Mouse (Mus musculus) olfactory bulb, adult 2 months (tissue): ENCODE results near the gene Guk1. TPM values are rescaled to one million over a fixed set of nuclear protein-coding genes. Genes with fewer than 3 reads are reported as not detected.

Experiments used
- H3K27ac ChIP-seq: fragments of 200-500 bp; 2 replicates; pipeline ENCODE4 v1.5.1; 2012; ENCODE audit warnings: low read depth, low read length; ENCODE audit not compliant: insufficient read depth
- H3K4me1 ChIP-seq: fragments of 200-500 bp; 2 replicates; pipeline ENCODE4 v1.6.1; 2012; ENCODE audit warnings: low read length; ENCODE audit not compliant: control insufficient read depth, insufficient read depth
- H3K4me3 ChIP-seq: fragments of 200-500 bp; 2 replicates; pipeline ENCODE4 v1.5.1; 2012; ENCODE audit warnings: mild to moderate bottlenecking, low read depth, low read length, moderate library complexity; ENCODE audit not compliant: insufficient read depth
- CTCF ChIP-seq: fragments of 200-500 bp; IDR thresholded peaks from 2 replicates; pipeline ENCODE4 v1.5.1; 2012; ENCODE audit warnings: low read depth, mild to moderate bottlenecking, low read length, moderate library complexity; ENCODE audit not compliant: insufficient read depth
- POLR2A ChIP-seq: fragments of 200-500 bp; IDR thresholded peaks from 2 replicates; pipeline ENCODE4 v1.6.1; 2012; ENCODE audit warnings: mild to moderate bottlenecking, low read depth, low read length, moderate library complexity; ENCODE audit not compliant: insufficient read depth
- WGBS: fragments of 180-500 bp; shearing (Covaris S2); methylation state at CpG from one replicate; pipeline ENCODE4 v1.1.7; 2018; 5-methylcytosine and 5-hydroxymethylcytosine counted together
- polyA plus RNA-seq: library from polyadenylated mRNA; stranded (reverse); fragments of >200 nt; gene quantifications from 2 replicates; pipeline ENCODE4 v1.2.4, GENCODE M21; 2012; ENCODE audit warnings: low replicate concordance; ENCODE audit not compliant: missing spikeins, insufficient read depth, insufficient read length

Guk1 gene
- polyA plus RNA-seq, 1 experiment, result not detected

DNA sequence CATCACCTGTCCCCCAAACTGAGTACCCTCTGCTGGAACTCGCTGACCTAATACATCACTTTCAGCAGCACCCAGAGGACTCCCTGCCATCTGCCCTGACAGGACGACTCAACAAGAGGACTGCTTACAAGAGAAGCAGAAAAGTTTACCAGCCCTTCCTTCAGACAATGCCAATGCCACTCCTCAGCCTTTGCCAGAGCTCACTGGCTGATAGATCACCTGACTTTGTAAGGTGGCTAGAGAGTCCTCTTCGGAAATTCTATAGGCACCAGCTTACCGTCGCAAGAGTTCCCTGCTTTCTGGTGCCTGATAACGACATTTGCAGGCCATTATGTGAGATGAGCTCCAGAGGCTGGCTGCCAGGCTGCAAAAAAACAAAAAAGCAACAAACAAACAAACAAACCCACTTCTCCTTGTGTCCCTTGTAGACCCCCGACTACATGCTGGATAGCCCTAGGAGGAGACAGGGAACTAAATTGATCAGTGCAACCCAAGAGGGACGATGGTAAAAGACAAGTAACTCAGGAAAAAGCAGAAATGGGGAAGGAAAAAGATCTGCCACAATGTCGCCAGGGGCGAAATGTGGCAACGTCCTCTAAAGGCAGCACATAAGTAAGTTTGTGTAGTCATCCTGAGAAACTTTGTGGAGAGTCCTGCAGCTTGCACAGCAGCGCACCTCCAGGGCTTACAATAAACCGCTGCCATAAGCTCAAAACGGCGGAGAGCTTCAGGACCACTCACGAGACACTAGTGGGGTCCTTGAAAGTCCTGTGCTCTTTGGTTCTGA is 9.4 kb upstream of the Guk1 start:
- no peak for TF ChIP-seq POLR2A
- TF ChIP-seq CTCF, result no peak
- peak overlapping the region; percentile 63 for H3K4me3 ChIP-seq
- peaks cover 8% of the 10 kb centered on the region; the same call in 1 of the 2 replicates for H3K4me1 ChIP-seq
- no peak overlapping the region for H3K27ac ChIP-seq
- 28% methylated on average over 16 of the region's 16 CpGs for WGBS

DNA sequence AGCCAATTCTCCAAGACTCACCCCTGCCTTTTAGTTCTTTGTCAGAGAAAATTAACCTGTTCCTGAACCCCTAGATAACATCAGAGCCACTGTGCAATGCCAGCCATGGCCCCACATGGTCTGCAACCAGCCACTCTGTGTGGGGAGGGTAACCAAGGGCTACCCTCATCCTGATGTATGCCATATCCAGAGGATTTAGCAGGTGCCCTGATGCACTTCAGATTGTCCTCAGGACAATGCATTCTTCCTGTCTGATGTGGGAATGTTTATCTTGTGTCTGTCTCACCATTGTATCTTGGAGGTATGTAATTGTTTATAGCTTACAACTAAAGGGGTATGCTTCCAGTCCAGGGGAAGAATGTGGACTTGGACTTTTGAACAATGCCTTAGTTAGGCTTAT is 4.2 kb upstream of the Guk1 start:
- Histone ChIP-seq H3K4me1 (peaks cover 3% of the 10 kb centered on the region; the same call in 1 of the 2 replicates), H3K27ac (no peak overlapping the region)
- no peak for TF ChIP-seq CTCF
- no peak for TF ChIP-seq POLR2A

DNA sequence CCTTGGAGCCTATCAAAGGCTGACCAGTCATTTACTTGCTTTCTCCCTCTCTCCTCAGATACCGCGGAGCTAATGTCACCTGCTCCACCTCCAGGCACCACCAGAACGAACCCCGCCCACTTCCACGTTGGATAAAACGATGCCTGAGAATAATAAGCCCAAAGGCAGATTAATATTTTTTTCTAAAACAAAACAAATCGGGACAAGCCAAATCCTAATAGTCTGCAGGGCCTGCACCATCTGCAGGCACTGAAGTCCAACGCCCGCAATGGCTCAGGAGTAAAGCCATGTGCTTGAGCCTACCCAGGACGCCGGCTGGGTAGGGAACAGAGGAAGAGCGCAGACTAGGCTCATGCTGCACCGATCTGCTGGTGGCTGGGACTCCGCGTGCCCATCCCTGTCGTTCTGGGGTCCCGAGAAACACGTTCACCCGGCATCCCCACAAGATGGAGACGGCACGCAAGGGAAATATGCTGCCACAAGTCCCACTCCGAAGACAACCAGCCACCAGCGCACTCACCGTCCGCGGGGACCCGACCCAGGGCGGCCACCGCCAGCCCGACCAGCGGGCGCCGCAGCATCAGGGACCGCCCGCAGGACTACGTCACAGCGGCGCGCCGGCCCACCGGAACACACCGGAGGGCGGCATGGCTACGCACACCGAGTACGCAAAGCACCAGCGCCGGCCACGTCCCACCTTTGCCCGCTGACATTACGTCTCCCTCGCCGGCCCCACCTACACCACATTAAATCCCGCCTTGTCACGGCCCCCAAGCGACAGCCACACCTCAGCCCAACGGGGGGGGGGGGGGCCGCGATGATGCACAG is 567 bp downstream of the Guk1 start:
- TF ChIP-seq CTCF (no peak), POLR2A (peak; percentile 79)
- WGBS, result under 1% methylated on average over 58 of the region's 59 CpGs
- peak overlapping the region; percentile 68 for H3K4me3 ChIP-seq
- H3K27ac ChIP-seq, result peak overlapping the region; percentile 32; the same call in 1 of the 2 replicates
- peaks cover 10% of the 10 kb centered on the region; the same call in 1 of the 2 replicates for H3K4me1 ChIP-seq

More for the DNA sequence above, 4.2 kb upstream of the Guk1 start:
- no peak overlapping the region for H3K4me3 ChIP-seq

DNA sequence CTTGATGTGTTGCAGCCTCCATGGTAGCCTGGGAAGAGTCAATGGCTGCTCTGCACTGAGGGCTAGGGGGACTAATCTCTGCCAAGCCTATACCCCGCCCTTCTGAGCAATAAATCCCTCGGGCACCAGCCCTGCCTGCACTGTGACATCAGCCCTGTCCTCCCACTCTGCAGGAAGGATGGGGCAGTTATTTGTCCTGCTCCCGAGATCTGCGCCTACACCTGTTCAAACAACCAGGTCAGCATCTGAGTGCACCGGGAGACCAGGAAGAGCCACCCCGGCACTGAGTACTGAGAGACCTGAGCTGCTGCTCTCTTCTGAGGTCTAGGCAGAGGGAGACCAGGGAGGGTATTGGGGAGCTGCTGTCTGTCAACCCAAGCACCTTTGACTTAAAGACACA is 4.3 kb downstream of the Guk1 start:
- no peak overlapping the region for H3K4me3 ChIP-seq
- no peak overlapping the region for H3K27ac ChIP-seq
- WGBS, result 74% methylated on average over 6 of the region's 6 CpGs
- TF ChIP-seq POLR2A, result no peak
- no peak for TF ChIP-seq CTCF
- H3K4me1 ChIP-seq, result peaks cover 10% of the 10 kb centered on the region; the same call in 1 of the 2 replicates

- Histone ChIP-seq H3K27ac (no peak overlapping the region), H3K4me3 (no peak overlapping the region), H3K4me1 (peaks cover 10% of the 10 kb centered on the region; the same call in 1 of the 2 replicates)
- no peak for TF ChIP-seq CTCF
- TF ChIP-seq POLR2A, result no peak
- WGBS, result 90% methylated on average over 5 of the region's 5 CpGs
Observed at GRCm38 (mm10) chr11:59185490-59185889, 6.5 kb downstream of the Guk1 start.

DNA sequence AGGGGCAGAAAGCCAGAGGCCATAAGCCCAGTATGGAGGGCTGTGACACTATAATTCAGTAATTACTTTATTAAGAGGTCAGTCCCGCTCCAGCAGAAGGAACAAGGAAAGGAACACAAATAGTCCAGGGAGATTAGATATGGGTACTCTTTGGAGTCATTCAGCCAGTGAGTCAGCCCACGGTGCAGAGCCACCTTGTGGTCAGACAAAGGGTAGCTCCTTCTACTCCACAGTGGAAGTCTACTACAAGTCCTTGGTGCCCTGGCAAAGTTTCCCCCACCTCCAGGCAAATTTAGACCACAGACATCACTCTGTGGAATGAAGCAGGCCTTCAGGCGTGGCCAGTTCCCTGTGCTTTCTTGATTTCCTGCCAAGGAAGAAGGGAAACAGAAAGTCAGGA is 8.2 kb downstream of the Guk1 start:
- WGBS, result 27% methylated on average over 3 of the region's 3 CpGs
- no peak overlapping the region for H3K4me3 ChIP-seq
- peaks cover 4% of the 10 kb centered on the region; the same call in 1 of the 2 replicates for H3K4me1 ChIP-seq
- TF ChIP-seq POLR2A, result no peak
- TF ChIP-seq CTCF, result no peak
- no peak overlapping the region for H3K27ac ChIP-seq

DNA sequence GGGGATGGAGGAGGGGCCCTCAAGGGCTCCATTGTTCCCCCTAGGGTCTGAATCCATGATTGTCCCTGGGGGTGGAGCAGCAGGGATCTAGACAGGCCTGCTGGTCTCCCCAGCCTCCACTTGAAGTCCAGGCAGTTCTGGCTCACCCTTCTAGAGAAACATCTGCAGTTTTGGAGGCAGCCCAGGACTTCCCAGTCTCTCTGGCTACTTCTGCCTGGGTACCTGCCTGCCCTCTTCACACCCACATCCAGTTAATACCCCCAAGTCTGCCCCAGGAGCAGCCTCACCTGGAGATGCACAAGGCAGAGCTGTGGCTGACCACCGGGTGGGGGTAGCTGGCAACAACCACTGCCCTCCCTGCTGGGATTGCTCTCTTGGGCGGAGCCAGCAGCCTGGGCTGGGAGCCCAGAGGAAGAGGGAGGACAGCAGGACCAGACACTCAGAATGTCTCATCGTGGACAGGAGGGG is 9.1 kb downstream of the Guk1 start, which contains the start of gene Gjc2:
Gene Gjc2 (minus strand): TSS at position 350 of the 468 bp plus-strand sequence.
- H3K27ac ChIP-seq, result no peak within 1 kb of the TSS
- H3K4me3 ChIP-seq, result no peak within 1 kb of the TSS
- 38% methylated on average over 3 of the region's 3 CpGs for WGBS
- no peak for TF ChIP-seq CTCF
- TF ChIP-seq POLR2A, result no peak
- no peaks in the 10 kb centered on the region for H3K4me1 ChIP-seq

- no peak overlapping the region for H3K4me3 ChIP-seq
- TF ChIP-seq CTCF, result no peak
- no peak for TF ChIP-seq POLR2A
- H3K27ac ChIP-seq, result no peak overlapping the region
- H3K4me1 ChIP-seq, result no peaks in the 10 kb centered on the region
- 8% methylated on average over 34 of the region's 34 CpGs for WGBS
Observed at GRCm38 (mm10) chr11:59176921-59177320, 15.1 kb downstream of the Guk1 start.
